Mouse (Mus musculus): ENCODE measurements around the gene Ucp2.
A peak's percentile ranks its signal among the peaks of the same experiment; 100 is the strongest.

Ucp2 gene

DNA sequence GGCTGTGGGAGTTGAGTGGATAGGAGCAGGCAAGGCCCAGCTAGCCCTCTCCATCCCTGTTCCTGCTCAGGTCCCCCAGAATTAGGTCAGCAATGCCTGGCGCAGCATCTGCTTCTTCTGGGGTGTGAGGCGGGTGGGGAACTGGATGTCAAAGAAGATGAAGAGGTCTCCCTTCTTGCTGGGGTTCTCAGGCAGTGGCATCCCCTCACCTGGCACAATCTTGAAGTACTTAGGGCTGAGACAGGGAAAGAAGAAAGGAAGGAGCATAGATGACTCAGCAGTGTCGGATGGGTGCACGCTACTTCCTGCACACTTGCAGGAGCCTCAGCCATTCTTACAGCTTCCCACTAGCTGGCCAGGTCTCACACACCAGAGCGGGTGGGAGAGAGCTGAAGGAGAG is 9.9 kb downstream of the Ucp2 start:
- DNase-seq (ENCODE audit: low spot score), result no peak

DNA sequence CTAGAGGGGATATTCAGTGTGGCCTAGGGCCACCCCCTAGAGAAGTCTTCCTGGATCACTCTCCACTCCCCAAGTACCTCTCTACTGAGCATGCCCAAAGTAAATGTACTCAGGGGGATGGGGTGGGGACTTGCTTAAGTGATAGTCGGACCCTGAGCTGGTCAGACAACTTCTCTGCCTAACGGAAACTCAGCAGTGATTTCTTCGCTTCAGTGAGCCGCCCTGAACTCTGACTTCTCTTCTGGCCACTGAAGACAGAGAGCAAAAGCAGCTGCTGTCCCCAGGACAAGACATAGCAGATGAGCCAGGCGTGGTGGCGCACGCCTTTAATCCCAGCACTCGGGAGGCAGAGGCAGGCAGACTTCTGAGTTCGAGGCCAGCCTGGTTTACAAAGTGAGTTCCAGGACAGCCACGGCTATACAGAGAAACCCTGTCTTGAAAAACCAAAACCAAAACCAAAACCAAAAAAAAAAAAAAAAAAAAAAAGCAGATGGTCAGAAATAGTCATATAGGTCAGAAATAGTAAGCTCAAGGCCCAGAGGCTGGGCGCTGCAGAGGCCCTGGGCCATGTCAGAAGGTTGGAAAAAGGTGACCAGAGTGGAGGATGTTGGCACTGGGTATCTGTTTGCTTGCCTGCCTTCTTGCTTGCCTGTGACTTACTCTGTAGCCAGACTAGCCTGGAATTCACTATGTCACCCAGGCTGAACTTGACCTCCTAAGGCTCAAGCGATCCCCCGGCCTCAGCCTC is 11.8 kb downstream of the Ucp2 start:
- no peak for DNase-seq (ENCODE audit: low spot score)

DNA sequence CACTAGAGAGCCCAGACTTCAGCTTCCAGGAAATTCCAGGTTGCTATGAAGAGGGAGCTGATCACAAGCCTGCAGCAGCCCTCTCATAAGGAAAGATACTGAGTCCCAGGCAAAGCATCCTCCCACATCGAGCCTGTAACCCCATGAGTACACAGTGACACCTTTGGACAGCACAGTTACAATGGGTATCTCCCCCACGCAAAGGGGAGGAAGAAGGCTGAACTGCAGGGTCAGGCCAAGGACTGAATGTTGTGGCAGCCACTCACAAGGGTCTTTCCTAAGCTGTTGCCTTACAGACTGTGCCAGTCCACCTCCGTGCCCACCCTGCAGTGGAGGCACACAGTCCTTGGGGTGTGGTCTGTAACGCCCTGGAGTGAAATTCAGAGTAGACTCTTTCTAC is 13.4 kb downstream of the Ucp2 start:
- no peak for DNase-seq (ENCODE audit: low spot score)

DNA sequence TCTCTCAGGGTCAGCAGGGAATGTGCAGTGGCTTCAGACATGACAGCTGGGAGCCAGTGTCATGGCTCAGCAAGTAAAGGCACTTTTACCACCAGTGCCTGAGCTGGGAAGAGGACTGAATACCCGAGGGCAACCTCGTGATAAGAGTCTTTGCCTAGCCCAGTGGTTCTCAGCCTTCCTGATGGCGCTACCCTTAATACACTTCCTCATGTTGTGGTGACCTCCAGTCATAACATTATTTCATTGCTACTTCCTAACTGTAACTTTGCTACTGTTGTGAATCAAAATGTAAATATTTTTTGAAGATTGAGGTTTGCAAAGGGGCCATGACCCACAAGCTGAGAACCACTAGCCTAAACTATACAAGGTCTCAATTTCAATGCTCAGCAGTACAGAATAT is 15.5 kb downstream of the Ucp2 start:
- no peak for DNase-seq (ENCODE audit: low spot score)

DNA sequence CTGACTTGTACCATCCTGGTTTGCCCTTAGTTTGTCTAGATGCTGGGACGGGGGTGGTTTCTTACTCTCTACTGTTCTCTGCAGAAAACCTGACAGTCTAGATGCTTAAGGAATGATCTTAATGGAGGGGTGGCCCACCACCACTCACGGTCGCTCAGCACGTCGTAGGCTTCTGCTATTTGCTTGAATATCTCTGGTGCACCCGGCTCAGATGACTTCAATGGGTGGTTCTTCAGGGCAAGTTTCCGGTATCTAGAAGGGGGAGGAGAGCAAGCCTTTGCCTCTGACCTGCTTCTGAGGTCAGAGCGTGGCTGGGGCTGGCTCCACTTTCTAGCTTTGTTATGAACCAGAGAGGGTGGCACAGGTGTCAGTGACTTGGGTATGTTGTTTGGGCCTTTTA is 18.5 kb downstream of the Ucp2 start:
- DNase-seq (ENCODE audit: low spot score), result no peak

DNA sequence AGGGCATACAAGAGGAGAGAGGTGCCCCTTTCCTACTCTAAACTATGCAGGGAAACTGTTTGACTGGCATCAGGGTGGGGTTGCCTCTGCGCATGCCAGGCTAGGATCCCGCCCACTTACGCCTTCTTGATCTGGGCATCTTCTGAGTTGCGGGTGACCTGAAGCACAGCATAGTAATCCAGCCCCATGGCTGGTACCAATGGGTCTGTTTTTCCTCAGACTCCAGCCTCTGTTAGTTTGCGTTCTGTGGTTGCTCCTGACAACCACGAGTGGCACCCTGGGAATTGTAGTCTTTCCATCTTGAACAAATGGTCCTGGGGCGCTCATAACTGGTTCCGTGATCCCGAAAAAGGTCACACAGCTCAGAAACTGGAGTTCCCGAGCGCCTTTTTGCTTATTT is 21.4 kb downstream of the Ucp2 start, which contains the start of gene Dnajb13:
TSS of gene Dnajb13 (minus strand) at position 388 of the 400 bp plus-strand sequence.
- no peak for DNase-seq (ENCODE audit: low spot score)

DNA sequence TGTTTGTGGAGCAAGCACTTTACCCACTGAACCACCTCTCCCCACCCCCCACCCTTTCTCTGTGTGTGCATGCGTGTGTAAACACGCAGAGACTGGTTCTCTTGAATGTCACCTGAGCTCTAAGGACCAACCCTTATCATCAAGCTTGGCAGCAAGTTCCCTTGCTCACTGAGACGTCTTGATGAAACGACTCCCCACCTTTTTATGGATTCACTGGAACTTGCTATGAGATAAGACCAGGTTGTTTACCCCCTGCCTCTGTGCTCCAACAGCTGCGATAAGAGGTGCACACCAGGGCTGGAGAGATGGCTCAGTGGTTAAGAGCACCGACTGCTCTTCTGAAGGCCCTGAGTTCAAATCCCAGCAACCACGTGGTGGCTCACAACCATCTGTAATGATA is 27.1 kb downstream of the Ucp2 start:
- no peak for DNase-seq (ENCODE audit: low spot score)

DNA sequence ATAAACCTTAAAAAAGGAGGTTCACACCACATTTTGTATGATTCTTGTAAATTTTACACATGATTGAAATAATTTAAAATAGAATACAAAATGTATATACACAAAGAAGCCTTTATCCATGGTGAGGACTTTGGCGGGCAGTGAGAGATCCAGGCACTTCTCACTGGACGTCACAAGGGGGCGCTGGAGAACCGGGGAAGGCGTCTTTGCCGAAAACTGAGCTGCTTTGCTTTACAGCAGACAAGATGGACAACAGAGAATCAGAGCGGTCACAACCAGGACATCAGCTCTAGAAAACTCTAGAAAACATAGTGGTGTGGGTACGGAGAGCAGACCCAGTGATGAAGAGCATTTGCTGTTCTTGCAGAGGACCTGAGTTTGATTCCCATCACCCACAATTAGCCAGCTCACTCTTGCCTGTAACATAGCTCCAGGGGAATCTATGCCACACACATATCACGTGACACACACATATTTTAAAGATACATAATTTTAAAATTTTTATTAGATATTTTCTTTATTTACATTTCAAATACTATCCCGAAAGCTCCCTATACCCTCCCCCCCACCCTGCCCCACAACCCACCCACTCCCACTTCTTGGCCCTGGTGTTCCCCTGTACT is 27.6 kb downstream of the Ucp2 start:
- peak; percentile 30 for DNase-seq (ENCODE audit: low spot score)

DNA sequence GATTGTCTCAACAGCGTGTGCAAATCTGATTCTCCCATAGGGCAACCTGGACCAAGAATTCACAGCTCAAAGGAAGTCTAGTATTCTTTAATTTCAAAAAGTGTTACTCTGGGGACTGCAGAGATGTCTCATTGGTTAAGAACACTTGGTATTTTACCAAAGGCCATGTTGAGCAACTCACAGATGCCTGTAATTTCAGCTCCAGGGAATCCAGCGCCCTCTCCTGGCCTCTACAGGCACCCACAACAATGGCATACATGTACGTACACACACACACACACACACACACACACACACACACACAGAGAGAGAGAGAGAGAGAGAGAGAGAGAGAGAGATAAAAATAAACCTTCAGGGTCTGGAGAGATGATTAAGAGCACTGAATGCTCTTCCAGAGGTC is 29.1 kb downstream of the Ucp2 start:
- DNase-seq (ENCODE audit: low spot score), result no peak

DNA sequence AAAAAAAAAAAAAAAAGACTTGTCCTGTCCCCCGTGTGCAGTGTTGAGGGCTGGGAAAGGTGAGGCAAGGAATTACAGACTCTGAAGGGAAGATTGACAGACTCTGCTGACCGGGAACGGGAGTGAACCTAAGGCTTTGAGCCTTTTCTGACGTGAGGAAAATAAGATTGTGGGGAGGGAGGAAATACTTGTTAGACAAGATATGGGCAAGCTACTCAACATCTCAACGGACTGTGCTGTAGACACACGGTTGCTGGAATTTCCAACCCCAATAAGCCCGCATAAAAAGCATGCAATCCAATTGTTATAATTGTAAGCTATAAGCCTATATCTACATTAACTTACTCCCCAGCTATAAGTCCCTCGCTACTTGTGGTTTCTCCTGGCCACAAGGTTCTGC is 31.5 kb downstream of the Ucp2 start:
- no peak for DNase-seq (ENCODE audit: low spot score)

DNA sequence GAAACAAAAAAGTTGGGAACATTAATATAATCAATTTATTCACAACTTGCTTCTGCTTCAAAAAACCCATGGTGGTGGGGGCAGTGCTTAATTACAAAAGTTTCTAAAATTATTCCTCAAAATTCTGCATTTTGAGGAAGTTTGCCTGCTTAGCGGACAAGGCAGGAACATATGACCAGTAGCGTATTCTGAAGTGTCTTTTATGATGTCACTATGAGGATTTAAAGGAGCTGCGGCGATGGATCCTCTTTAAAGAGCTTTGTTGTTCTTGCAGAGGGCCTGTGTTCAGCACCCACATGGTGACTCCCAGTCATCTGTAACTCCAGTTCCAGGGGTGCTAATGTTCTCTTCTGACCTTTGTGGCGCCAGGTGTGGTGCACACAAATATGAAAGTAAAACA is 37.6 kb downstream of the Ucp2 start:
- no peak for DNase-seq (ENCODE audit: low spot score)

DNA sequence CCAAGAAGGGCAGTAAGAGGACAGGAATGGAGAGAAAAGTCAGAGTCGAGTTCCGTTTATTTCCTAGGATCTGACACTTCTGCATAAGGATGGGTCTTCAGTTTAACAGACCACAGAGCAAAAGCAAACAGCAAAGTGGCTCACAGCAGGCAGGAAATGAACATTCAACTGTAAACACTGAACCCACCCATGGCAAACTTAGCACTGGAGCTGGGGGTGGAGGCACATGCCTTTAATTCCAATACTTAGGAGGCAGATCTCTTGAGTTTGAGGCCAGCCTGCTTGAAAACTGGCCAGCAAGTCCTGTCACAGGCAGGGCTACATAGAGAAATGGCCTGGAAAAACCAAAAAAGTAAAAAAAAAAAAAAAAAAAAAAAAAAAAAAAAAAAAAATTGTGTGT is 40.4 kb downstream of the Ucp2 start:
- DNase-seq (ENCODE audit: low spot score), result no peak

DNA sequence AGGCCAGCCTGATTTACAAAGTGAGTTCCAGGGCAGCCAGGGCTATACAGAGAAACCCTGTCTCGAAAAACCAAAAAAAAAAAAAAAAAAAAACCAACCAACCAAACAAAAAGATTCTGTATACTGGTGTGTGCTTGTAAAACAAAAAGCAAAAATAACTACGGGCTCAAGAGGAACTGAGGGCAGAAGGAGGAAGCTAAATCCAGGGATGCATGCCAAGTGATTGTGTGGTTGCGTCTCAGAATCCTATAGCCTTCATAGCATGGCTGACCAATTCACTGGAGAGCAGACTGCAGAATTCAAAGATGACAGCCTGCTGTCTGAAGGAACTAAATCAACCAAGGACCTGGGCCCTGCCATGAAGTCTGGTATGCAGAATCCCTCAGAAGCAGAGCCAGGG is 41.1 kb downstream of the Ucp2 start:
- DNase-seq (ENCODE audit: low spot score), result no peak

DNA sequence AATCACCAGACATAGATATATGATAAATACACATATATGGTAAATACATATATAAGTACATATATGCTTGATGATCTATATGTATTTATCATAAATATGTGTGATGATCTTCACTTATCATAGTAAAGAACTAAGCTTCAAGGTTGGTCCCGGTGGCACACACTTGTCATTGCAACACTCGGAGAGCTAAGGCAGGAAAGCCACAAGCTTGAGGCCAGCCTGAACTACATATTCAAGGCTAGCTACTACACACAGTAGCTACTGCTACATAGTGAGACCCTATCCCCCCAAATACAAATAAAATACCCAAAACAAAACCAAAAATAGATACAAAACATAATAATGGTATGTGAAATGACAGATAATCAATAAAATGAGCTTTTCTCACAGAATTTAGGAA is 42.7 kb downstream of the Ucp2 start:
- DNase-seq (ENCODE audit: low spot score), result no peak

DNA sequence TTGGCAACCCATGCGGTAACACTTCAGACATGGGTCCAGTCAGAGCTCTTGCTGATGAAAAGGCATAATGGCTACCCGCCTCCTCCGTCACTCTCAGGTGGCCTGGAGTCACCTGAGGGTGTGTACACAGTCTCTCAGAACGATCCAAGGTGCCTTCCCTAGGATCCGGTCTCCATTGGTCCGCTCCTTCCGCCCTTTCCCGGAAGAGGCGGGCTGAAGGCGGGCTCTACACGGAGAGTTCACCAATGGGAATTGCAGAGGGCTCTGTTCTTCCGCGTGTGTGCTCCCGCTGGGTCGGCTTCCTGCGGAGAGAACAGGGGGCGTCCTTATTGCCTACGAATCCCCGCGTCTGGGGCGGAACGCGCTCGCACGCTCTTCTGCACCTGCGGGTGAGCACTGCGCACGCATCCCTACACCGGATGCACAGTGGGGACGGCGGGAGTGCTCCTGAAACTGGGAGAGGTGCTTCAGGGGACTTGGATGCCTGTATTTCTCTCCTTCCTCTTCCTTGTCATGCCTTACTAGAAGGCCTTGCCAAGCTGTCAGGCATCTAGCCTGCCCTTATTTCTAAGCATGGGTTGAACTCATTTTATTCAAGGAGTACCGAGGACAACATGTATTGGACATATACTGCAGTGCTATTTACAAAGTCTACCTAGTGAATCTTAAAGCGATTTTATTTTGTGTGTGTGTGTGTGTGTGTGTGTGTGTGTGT is 43.8 kb downstream of the Ucp2 start, which contains the start of gene Coa4:
TSS of gene Coa4 (plus strand) at position 268 of the 715 bp plus-strand sequence.
- peak; percentile 84 for DNase-seq (ENCODE audit: low spot score)

DNA sequence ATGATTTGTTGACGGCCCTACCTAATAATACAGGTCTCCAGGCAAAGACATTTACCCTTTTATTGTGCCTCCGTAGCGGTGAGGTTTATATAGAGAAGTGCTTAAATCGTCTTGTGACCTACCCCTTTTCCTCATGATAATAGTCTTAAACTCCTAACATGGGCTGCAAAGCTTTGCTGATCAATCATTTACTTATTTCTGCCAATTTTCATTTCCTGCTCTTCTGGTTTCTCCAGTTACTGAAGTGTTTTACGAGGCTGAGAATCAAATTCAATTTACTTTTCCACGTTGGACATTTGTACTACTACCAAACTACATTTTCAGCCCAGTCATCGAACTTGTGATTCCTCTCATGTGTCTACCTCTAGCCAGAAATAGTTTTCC is 44.4 kb downstream of the Ucp2 start:
- DNase-seq (ENCODE audit: low spot score), result no peak

DNA sequence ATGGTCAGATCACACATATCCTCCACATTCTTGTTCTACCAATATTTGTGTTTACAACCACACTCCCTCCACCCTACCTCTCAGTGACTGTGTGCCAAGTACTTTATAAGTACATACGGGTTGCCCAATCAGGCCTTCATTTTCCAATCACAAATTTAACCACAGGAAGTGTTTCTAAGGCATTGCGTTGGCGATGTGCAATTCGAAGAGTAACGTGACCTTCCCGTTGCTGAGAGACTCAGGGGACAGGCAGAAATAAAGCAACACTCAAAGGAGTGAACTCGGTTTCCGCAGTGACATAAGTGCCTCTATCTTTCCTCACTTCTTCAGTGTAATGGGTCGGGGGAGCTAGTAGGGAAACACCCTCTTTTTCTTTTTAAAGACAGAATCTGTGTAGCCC is 46.4 kb downstream of the Ucp2 start:
- DNase-seq (ENCODE audit: low spot score), result no peak

DNA sequence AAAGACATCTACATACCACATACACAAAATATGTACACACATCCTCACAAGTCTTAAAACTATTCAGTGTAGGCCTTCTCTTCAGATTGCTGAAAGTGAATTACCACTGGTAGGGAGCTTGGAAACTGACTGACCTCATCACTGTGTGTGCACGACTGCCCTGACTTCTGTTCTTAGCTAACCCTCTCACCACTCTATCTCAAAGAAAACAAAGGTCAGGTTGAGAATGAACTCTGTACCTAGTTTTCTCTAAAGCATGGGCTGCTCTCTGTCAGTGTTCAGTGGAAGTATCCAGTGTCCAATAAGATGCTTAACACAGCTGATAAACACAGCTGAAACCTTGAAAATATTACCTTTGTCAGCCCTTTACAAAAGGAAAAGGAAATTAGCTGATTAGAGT is 51.3 kb downstream of the Ucp2 start:
- no peak for DNase-seq (ENCODE audit: low spot score)

DNA sequence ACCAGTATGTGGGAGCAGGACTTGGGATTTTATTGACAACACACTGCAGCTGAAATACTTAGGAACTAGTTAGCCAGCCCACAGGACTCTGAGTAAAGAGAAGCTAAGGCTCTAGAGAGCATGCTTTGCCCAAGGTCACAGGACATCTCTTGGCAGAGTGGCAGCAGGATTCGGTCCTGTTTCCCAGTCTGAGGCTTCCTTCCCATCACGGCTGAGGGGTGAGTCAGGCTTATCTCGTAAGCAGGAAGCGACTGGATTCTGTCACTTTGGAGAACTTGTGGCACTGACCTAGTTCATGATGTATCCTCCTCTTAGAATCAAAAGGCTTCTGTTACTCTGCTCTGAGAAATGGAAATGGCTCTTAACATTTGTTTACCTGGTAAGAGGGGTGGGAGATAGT is 54.5 kb downstream of the Ucp2 start:
- no peak for DNase-seq (ENCODE audit: low spot score)

DNA sequence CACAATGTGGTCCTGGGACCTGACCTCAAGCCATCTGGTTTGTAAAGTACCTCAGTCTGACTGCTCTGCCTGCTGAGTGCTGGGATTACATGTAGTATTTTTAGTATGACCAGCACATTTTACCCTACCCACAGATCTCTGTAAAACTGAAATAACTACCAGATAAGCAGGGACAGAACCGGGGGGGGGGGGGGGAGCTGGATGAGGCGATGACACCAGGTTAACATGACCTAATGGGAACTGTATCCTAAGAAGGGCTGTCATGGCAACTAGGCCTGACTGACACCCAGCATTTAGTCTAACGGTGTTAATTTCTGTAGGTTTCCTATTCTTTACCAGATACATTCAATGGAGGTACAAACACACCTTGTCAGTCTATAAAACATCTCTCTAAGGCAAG is 56.7 kb downstream of the Ucp2 start:
- no peak for DNase-seq (ENCODE audit: low spot score)

DNA sequence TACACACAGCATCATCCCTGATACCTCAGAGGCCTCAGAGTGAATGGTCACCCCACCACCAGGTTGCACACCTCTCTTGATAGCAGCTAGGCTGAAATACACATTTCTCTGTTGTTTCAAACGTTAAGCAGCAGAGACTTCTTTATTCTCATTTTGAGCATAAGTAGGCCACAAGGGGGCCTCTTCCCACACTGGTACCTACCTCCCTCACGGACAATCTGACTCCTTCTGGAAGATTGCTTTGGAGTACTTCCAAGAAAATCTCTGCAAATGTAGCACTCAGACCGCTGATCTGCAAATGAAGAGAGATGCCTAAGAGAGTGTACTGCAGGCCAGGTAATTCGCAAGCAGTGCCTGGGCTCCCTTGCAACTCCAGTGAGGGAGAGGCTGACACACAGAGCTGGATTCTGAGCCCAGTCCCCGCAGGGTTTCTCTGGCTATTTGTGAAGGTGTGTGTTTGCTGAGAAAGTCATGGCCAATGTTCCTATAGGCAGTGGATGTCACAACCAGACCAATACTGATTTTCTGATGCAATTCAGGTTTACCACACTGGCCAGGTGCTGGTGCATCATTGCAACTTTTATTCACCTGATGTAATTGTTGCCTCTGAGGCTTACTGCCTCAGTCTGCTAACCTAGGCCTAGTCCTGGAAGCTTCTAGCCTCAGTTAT is 57.3 kb downstream of the Ucp2 start:
- DNase-seq (ENCODE audit: low spot score), result peak; percentile 61

Measured in left cerebral cortex, adult 11 months (tissue).